Mouse (Mus musculus) heart, adult 9 months (tissue): ENCODE data around the gene Tbc1d22b.
"Not testable (repeated sequence)": the region's sequence is repeated elsewhere in the genome, so short reads cannot be mapped to it uniquely, and the experiment has no call there.

ENCODE experiments used
- DNase-seq, 2 experiments: peaks; one replicate each; pipeline ENCODE4 v3.0.0; 2022; ENCODE audit warnings: low spot score in 2 of 2

The Tbc1d22b gene

GRCm38 (mm10) chr17:29549543-29550428 lies at the start of gene Tbc1d22b, which contains the start of gene Gm17657:
Gene Tbc1d22b, plus strand, starts transcription at chr17:29549785.
Gene Gm17657, minus strand, starts transcription at chr17:29549638.
- peak; percentile 92 to 95 for DNase-seq

GRCm38 (mm10) chr17:29500243-29500740 lies 49.3 kb upstream of the Tbc1d22b start:
- DNase-seq: no peak

- no peak for DNase-seq
Observed at GRCm38 (mm10) chr17:29500802-29501469, 48.6 kb upstream of the Tbc1d22b start.

GRCm38 (mm10) chr17:29502005-29502668 lies 47.4 kb upstream of the Tbc1d22b start:
- no peak for DNase-seq

- DNase-seq: peak in 1 of 2 experiments; percentile 14
Observed at GRCm38 (mm10) chr17:29502669-29503665, 46.6 kb upstream of the Tbc1d22b start.

- no peak for DNase-seq
Observed at GRCm38 (mm10) chr17:29503700-29504099, 45.9 kb upstream of the Tbc1d22b start.

- DNase-seq: no peak
Observed at GRCm38 (mm10) chr17:29508927-29509608, 40.5 kb upstream of the Tbc1d22b start.

GRCm38 (mm10) chr17:29510691-29511090 lies 38.9 kb upstream of the Tbc1d22b start:
- DNase-seq: no peak

- peak; percentile 50 to 55 for DNase-seq
Observed at GRCm38 (mm10) chr17:29513044-29513730, 36.4 kb upstream of the Tbc1d22b start.

GRCm38 (mm10) chr17:29514435-29514834 lies 35.1 kb upstream of the Tbc1d22b start:
- DNase-seq: peak; percentile 39 to 81

- not testable (repeated sequence) for DNase-seq
Observed at GRCm38 (mm10) chr17:29518665-29519064, 30.9 kb upstream of the Tbc1d22b start.

- DNase-seq: no peak
Observed at GRCm38 (mm10) chr17:29519731-29520130, 29.9 kb upstream of the Tbc1d22b start.

- DNase-seq: no peak
Observed at GRCm38 (mm10) chr17:29525613-29526012, 24.0 kb upstream of the Tbc1d22b start.

- DNase-seq: no peak
Observed at GRCm38 (mm10) chr17:29528568-29529187, 20.9 kb upstream of the Tbc1d22b start.

- DNase-seq: no peak
Observed at GRCm38 (mm10) chr17:29530508-29530907, 19.1 kb upstream of the Tbc1d22b start.

- no peak for DNase-seq
Observed at GRCm38 (mm10) chr17:29531278-29531677, 18.3 kb upstream of the Tbc1d22b start.

GRCm38 (mm10) chr17:29531757-29532384 lies 17.7 kb upstream of the Tbc1d22b start:
- no peak for DNase-seq

- DNase-seq: no peak
Observed at GRCm38 (mm10) chr17:29533866-29534265, 15.7 kb upstream of the Tbc1d22b start.

- DNase-seq: no peak
Observed at GRCm38 (mm10) chr17:29540426-29540825, 9.2 kb upstream of the Tbc1d22b start.
